Mouse (Mus musculus): Measurements from ENCODE around the gene Aarsd1.
"Not testable (repeated sequence)": the region's sequence is repeated elsewhere in the genome, so short reads cannot be mapped to it uniquely, and the experiment has no call there.

The Aarsd1 gene

DNA sequence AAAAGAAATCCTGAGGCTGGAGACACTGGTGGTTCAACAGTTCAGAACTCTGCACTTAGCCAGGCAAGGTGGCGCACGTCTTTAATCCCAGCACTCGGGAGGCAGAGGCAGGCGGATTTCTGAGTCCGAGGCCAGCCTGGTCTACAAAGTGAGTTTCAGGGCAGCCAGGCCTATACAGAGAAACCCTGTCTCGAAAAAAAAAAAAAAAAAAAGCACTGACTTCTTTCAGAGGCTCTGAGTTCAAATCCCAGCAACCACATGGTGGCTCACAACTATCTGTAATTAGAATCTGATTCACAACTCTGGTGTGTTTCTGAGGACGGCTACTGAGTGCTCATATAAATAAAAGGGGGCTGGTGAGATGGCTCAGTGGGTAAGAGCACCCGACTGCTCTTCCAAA is 29.4 kb upstream of the Aarsd1 start:
- not testable (repeated sequence) for DNase-seq (ENCODE audit: low spot score in 2 of 2)

DNA sequence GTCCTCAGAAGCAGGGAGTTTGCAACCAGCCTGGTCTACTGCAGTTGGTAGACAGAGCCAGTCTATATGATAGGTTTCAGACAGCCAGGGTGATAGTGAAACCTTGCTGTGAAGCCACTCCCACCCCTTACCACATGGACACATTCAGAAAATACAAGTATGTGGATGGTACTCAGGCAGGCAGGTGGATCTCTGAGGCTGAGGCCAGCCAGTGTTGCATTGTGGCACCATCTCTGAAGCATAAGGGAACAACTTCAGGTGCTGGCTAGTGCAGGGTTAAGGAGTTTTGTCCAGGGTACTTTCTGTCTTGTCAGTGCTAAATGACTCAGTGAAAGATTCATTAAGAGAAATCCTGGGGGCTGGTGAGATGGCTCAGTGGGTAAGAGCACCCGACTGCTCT is 28.9 kb upstream of the Aarsd1 start:
- DNase-seq (ENCODE audit: low spot score in 2 of 2) = no peak

DNA sequence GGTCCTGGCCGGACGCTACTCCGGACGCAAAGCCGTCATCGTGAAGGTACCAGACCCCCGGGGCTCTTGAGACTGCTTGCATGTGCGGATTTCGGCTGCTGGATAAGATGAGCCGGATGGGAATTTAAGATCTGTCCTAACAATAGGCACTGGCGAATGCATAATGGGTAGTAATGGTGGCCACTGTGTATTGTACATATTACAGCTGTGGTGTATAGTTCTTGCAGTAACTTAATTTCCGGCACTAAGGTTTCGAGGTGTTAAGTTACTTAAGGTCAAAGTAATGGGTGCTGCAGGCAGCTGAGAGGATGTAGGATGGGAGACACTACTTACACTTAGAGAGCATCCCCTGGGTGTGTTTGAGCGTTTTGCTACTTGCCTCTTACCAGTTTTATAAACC is 25.3 kb upstream of the Aarsd1 start:
- no peak for DNase-seq (ENCODE audit: low spot score in 2 of 2)

DNA sequence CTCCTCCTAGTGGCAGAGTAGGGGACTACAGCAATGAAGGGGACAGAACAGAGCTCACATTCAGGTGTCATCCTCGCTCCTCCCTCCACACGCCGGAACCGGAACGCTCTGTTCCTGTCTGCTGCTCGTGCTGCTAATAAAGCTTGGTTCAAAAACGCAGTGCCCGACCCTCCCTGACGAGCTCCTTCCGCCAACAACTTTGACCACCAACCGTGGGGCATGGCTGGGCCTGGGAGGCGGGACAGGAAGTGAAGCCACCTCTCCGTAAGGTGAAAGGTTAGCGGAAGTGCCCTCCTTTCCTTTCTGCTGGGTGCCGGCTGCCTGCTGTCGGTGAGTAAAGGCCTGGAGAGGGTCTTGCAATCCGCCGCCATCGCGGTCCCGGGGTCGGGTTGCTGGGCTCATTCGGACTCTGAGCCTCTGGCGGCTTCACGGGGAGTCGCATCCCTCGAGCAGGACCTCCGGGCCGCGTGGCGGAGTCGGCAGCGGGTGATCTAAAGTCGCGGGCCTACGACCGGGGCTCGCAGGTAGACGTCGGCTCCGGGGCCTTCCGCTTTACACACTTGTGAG is 24.8 kb upstream of the Aarsd1 start, which contains the start of gene Rpl27:
Gene Rpl27 (plus strand): TSS at position 172 of the 567 bp plus-strand sequence.
- peak; percentile 89 to 95 for DNase-seq (ENCODE audit: low spot score in 2 of 2)

DNA sequence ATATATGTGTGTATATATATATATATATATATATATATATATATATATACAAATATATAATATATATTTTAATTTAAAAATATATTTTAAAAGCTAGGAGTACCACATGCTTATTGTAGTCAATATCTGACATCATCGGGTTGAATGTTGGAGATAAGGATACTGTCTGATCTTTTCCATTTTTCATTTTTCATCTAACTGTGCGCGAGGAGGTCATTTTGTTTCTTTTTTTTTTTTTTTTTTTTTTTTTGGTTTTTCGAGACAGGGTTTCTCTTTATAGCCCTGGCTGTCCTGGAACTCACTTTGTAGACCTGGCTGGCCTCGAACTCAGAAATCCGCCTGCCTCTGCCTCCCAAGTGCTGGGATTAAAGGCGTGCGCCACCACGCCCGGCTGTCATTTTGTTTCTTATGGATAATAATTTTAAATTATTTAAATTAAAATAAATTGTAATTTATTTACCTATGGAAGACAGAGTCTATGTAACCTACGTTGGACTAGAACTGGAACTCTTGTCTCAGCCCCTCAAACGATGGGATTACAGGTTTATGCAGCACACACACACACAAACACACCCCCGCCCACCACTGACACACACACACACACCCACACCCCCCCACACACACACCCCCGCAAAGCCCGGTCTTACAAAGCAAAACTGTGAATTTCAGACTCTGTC is 24.2 kb upstream of the Aarsd1 start:
- DNase-seq (ENCODE audit: low spot score in 2 of 2) = not testable (repeated sequence)

DNA sequence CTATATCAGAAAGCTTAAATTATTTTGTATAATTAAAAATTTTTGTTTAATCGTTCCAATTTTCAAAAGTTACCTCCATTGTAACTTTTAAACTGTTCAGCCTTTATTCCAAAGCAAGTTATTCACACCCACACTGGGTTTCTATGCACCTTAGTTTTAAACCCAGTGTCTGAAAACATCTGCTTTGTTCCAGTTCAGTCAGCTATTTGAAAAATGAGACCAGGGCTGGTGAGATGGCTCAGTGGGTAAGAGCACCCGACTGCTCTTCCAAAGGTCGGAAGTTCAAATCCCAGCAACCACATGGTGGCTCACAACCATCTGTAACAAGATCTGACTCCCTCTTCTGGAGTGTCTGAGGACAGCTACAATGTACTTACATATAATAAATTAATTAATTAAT is 20.6 kb upstream of the Aarsd1 start:
- DNase-seq (ENCODE audit: low spot score in 2 of 2) = not testable (repeated sequence)

DNA sequence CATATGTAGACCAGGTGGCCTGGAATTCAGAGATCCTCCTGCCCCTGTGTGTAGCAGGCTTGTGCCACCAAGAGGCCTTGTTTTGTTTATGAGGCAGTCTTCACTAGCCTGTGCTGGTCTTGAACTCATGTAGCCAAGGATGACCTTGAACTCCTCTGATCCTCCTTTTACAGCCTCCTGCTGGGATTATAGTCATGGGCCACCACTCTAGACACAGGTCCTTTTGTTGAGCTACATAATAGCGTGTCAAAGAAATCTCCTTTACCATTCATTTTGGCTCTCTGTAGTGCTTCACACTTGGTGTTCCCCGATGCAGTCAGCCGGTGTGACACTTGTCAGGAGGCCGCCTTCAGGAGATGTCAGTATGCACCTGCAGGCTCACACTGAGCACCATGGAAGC is 19.5 kb upstream of the Aarsd1 start:
- no peak for DNase-seq (ENCODE audit: low spot score in 2 of 2)

DNA sequence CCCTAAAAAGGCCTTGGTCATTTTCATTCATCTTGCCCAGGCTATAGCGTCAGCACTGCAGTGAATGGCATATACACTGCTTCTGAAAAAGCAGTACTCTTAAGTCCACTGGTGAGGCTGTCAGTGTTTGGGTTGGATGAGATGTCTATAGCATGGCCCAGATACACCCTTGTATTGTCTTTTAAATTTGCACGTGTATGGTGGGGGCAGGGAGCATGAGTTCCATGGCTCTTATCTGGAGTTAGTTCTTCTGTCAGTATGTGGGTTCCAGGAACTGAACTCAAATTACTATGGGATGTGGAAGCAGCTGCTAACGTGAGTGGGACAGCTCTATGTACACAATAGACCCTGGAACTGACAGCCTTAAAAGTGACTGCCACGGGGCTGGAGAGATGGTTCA is 18.4 kb upstream of the Aarsd1 start:
- DNase-seq (ENCODE audit: low spot score in 2 of 2) = no peak

DNA sequence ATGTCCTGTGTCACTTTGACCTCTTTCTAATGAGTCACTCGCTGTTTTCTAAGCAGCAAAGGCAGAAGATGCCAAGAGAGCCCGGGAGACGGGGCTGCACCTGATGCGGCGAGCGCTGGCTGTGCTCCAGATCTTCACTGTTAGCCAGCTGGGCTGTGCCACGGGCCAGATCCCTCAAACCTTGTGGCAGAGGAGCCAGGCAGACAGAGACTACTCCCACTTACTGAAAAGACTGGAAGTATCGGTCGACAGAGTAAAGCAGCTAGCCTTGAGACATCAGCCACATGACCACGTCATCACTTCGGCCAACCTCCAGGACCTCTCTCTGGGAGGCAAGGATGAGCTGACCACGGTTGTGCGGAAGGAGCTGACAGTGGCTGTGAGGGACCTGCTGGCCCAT is 16.0 kb upstream of the Aarsd1 start:
- DNase-seq (ENCODE audit: low spot score in 2 of 2) = peak in 1 of 2 experiments; percentile 46

DNA sequence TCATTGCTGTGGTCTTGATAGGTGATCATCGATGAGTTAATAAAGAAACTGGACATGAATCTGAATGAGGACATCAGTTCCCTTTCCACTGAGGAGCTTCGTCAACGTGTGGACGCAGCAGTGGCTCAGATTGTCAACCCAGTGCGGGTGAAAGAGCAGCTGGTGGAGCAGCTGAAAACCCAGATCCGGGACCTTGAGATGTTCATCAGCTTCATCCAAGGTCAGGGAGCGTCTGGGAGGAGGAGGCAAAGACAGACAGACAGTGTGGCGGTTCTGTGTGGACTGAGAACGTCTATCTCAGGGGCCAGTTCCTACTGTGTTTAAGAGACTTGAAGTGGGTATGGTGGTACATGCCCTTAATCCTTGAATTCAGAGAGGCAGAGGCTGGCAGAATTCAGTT is 13.9 kb upstream of the Aarsd1 start:
- DNase-seq (ENCODE audit: low spot score in 2 of 2) = no peak

DNA sequence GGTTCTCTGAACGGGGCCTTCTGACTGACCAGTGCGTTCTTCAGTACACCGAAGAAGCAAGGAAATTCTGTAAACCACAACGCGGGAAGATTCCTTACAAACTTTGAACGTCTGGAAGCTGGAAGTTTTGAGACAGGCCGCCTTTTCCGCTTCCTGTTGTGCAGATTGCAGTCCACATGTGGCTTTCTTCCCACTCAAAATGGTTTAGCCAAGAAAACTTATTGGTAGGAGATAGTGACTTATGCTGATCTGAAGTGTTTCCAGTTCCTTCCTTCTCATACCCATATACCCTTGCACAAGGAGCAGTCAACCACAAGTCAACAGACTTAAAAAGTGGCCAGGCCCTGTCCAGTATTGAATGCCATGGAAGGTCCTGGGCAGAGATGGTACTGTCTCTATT is 8.8 kb upstream of the Aarsd1 start:
- no peak for DNase-seq (ENCODE audit: low spot score in 2 of 2)

DNA sequence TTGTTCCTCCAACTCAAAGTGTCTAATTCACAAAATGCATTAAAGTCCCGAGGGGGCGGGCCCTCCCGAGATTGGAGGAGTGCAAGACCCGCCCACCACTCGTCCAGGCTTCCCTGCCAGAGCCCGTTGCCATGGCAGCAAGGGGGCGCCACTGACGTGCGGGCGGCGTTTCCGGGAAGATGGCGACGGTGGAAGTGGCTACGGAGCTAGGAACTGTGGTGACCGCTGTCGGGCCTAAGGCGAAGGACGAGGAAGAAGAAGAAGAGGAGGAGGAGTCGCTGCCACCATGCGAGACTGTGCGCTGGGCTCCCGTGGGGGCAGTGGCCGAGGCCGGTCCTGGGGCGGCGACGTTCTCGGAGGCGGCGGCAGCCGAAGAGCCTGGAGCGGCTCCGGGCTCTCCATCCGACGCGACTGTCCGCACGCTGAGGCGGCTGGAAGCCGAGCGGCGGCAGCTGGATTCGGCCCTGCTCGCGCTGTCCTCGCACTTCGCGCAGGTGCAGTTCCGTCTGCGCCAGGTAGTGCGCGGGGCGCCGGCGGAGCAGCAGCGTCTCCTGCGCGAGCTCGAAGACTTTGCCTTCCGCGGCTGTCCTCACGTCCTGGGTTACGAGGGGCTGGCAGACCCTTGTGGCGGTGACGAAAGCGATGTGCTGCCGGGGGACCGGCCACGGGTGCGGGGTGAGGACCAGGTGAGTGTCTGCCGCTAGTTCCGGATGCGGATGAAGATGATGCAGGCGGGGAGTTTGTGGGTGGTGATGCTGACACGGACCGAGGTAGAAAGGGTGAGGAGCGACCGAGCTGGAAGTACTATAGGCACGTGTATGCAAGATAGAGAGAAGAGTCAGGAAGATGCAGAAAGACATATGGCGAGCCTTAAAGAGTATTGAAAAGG is 7.8 kb upstream of the Aarsd1 start, which contains the start of the genes Rundc1 and Ptges3l:
Gene Rundc1 (plus strand): TSS at position 161 of the 889 bp plus-strand sequence.
Gene Ptges3l (minus strand): TSS at position 409 of the 889 bp plus-strand sequence.
- DNase-seq (ENCODE audit: low spot score in 2 of 2) = peak; percentile 97 to 98

DNA sequence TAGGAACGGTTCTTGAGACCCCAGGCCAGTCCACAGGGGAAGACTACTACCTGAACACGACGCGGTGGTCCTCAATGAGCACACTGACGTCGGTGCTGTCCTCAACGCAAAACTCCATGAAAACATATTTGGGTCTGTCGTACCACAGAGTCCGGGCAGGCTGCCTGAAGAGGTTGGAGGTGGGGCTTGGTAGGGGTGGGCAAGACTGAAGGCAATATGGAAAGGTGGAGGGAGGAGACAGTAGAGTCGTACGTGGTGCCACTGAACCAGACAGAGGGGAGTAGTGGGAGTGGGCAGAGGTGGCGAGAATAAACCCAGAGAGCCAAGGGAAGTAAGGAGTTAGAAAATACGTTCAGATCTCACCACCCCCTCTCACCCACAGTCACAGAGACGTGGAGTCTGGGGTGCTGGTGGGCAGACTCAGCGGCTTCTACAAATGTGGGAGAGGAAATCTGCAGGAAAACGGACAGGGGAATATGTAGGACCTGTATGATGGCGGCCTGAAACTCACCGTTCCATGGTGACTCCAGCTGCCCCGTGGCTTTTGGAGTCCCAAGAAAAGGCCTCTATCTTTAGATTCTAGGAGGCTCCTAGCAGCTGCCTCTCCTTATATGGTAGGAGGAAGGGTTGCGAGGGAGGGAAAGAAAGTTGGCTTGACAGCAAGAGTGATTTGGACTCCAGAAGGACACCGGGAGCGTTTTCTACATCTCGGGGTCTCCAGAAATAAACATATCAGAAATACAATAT is 6.9 kb upstream of the Aarsd1 start, which contains the start of gene Gm27029:
Gene Gm27029 (minus strand): TSS at position 692 of the 747 bp plus-strand sequence.
- no peak for DNase-seq (ENCODE audit: low spot score in 2 of 2)

DNA sequence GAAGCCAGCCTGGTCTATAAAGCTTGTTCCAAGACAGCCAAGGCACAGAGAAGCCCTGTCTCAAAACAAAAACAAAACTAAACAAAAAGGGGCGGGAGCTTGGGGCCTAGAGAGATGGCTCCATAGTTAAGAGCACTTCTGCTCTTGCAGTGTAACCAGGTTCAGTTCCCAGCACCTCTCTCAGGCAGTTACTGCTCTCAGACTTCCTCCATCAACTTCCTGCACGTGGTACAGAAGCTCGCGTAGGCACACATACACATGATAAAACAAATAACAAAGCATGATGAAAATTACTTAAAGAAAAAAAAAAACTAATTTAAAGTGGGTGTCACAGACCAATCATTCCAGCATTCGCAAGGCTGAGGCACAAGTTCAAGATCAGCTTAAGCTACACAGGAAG is 2.7 kb upstream of the Aarsd1 start:
- no peak for DNase-seq (ENCODE audit: low spot score in 2 of 2)

DNA sequence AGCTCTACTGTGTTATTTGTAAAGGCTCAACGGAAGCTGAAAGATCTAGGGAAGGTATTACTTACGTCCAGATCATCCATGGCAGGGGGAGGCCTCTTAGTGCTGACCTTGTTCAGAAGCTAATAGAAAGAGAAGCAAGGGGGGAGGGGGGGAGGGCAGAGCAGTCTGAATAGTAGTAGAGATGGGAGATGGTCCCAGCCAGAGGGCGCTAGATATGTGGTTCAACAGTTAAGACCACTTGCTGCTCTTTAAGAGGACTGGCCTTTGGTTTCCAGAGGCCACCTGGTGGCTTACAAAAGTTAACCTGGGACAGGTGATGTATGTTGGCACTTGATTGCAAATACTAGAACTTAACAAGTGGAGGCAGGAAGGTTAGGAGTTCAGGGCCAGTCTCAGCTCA is 2.2 kb upstream of the Aarsd1 start:
- peak in 1 of 2 experiments; percentile 17 for DNase-seq (ENCODE audit: low spot score in 2 of 2)

DNA sequence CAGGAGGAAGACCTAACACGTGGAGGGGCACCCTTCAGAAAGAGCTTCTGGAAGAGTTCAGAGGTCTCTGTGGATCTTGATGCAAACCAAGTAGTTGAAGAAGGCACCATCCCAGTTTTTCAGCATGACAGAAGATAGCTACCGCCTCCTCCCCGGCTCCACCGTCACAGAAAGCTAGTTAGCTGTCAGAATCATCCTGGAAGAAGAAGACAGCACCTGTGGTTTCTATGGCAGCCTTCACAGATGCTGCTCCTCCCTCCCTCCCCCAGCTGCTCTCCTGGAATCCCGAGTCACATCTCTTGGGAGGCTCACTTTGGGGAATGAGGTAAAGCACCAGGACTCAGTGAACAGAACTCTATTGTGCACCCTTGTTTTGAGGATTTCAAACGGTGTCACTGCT is 1.6 kb upstream of the Aarsd1 start:
- no peak for DNase-seq (ENCODE audit: low spot score in 2 of 2)

DNA sequence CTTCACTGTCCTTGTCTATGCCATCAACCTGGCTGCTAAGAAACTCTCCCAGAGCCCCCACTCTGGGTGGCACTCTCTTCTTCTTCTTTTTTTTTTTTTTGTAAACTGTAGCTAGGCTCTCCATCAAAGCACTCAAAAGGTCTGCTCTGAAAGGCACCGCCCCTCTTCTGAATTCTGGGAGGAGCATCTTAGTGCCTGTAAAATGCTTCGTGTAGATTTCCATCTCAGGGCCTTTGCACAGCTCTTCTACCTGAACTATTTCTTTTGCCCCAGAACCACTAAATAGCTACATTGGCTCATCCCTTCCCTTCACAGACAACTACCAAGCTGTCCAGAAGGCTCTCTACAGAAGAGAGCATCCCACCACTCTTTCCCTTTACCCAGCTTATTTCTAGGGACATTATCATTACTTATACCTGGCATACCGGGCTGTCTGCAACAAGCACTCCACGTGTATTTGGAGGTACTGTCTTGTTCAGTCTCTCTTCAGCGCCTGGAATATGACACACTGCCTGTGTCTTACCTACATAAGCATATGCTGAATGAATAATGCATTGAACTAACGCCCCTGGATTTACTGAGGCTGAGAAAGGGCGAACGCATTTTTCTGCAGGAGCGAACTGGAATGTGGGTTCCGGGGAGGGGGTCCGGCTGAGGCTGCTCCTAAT is 848 bp downstream of the Aarsd1 start:
- no peak for DNase-seq (ENCODE audit: low spot score in 2 of 2)

DNA sequence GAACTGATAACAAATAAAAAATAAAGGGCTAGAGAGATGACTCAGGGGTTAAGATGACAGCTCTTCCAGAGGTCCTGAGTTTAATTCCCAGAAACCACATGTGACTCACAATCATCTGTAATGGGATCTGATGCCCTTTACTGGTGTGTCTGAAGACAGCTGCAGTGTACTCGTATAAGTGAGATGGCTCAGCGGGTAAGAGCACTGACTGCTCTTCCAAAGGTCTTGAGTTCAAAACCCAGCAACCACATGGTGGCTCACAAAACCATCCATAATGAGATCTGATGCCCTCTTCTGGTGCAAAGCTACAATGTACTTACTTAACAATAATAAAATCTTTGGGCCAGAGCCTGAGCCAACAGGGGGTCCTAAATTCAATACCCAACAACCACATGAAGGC is 2.1 kb downstream of the Aarsd1 start:
- no peak for DNase-seq (ENCODE audit: low spot score in 2 of 2)

DNA sequence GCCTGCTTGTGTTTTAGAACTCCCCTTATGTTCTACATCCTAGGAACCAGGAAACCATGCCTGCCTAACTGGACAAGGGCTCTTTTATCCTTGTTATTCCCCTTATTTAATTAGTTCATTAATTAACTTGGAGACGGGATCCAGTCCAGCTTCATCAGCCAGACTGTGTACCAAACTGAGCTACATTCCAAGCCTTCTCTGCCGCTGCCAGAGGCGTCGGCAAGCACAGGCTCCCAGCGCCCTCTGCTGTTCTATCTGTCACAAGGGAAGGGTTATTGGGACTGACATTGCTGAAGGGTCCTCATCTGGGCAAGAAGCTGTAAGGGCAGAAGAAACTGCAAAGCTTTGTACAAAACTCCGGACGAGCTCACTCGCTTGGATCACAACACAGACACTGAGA is 22.3 kb downstream of the Aarsd1 start:
- DNase-seq (ENCODE audit: low spot score in 2 of 2) = peak; percentile 51 to 74

DNA sequence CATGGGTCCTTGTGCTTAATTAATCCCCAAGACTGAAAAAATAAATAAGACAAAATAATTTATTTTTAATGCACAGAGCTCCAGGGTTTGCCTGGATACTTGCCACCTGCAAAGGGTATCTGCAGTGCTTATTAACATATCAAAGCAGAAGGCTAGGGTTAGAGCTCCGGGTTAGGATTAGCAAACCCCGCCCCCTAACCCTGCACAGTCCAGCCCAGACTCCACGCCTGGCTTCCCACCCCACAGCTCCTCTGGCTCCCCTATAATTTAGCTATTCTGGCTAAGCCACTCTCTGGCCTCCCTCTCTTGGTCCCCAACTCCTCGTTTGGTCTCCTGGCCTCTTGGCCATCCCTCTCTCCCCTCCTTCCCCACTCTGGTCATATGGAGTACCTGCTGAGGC is 35.6 kb downstream of the Aarsd1 start:
- DNase-seq (ENCODE audit: low spot score in 2 of 2) = no peak

DNA sequence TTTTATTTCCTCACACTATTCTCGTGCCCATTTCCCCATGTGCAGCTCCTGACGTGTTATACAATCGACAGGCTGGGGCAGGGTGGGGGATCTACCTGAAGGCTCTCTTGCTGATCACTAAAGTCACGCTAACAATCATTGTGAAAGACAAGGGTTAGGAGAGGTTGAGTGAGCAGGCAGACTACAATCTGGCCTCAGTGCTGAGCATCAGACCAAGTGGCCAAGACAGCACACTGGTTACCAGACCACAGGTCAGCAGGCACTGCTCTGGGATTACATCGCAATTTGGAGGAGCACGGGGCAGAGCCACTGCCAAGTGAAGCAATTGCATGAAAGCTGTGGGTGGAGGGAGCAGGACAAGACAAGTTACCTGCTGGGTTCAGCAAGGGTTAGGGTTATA is 38.5 kb downstream of the Aarsd1 start:
- DNase-seq (ENCODE audit: low spot score in 2 of 2) = no peak

All from cerebellum, postnatal 4 days (tissue).